Comparison of ENCODE assay signal across 19 mouse cellular contexts in the genomic region with DNA sequence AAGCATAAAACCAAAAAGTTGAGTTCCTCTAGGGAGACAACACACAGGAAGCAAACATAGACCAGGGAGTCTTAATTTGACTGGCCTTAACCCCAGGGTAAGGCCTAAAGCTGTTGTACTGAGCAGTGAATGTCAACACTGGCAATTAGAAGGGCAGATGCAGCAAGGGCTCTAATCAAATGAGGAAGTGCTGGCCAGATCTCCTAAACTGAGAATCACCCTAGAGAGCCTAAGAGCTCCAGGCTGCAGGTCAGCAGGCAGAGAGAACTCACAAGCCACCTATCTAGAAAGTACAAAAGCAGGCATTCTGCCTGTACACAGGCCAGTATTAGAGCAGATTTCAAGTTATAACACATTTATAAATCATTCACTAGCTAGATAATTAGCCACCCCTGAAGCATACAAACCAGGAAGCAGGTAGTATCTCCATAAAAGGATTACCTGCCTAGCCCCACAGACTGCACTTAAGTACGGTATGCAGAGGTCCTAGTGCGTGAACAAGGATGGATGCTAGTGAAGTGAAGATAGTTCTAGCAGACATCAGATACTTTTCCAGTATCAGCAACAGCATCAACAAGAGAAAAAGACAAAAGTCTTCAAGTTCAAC.
DNase-seq lines count a peak whose midpoint lies in the region; ATAC-seq and TF ChIP-seq lines count a peak whose summit lies in the region.
"Had no signal": no experiment of that assay in that cellular context is flagged by ENCODE, and none has a peak within 500 bp of the region (broad histone marks: within the 10 kb centered on the region; RNA-seq: fewer than 3 reads in every experiment).

No protein-coding gene starts in this region.

- H3K4me3 ChIP-seq in forebrain, embryonic 13.5 days, result no peak overlapping the region
- H3K4me3 ChIP-seq in forebrain, postnatal 0 days (ENCODE audit: low read depth, low read length), result no peak overlapping the region
- peak overlapping the region; percentile 65 for H3K4me3 ChIP-seq in testis, adult 2 months (ENCODE audit: control insufficient read depth, low read depth, low read length)
- H3K4me3 ChIP-seq in intestine, embryonic 15.5 days (replicated peaks), result no peak overlapping the region
- H3K4me3 ChIP-seq: heart, embryonic 13.5 days; hindbrain, embryonic 10.5 days; layer of hippocampus, adult 2 months had no signal

- H3K4me2 ChIP-seq in forebrain, embryonic 13.5 days, result no peak overlapping the region
- H3K4me2 ChIP-seq in forebrain, postnatal 0 days (ENCODE audit: low read depth), result no peak overlapping the region
- no peak overlapping the region for H3K4me2 ChIP-seq in intestine, embryonic 15.5 days (replicated peaks)
- H3K4me2 ChIP-seq: heart, embryonic 13.5 days had no signal

- H3K9me3 ChIP-seq in forebrain, embryonic 13.5 days (replicated peaks), result no peaks in the 10 kb centered on the region
- no peaks in the 10 kb centered on the region for H3K9me3 ChIP-seq in forebrain, postnatal 0 days (ENCODE audit: low read length)
- no peaks in the 10 kb centered on the region for H3K9me3 ChIP-seq in intestine, embryonic 15.5 days
- H3K9me3 ChIP-seq: G1E; heart, embryonic 13.5 days; hindbrain, embryonic 10.5 days had no signal

- H3K36me3 ChIP-seq in forebrain, embryonic 13.5 days (ENCODE audit: poor library complexity, severe bottlenecking), result no peaks in the 10 kb centered on the region
- H3K36me3 ChIP-seq in forebrain, postnatal 0 days (ENCODE audit: insufficient read depth), result no peaks in the 10 kb centered on the region
- H3K36me3 ChIP-seq in testis, adult 2 months (ENCODE audit: control insufficient read depth, insufficient read depth, low read length), result no peaks in the 10 kb centered on the region
- no peaks in the 10 kb centered on the region for H3K36me3 ChIP-seq in intestine, embryonic 15.5 days
- H3K36me3 ChIP-seq: G1E; heart, embryonic 13.5 days; hindbrain, embryonic 10.5 days had no signal

- H3K27me3 ChIP-seq in forebrain, embryonic 13.5 days, result no peaks in the 10 kb centered on the region
- no peaks in the 10 kb centered on the region for H3K27me3 ChIP-seq in forebrain, postnatal 0 days (ENCODE audit: insufficient read depth, low read length)
- no peaks in the 10 kb centered on the region for H3K27me3 ChIP-seq in testis, adult 2 months (ENCODE audit: control insufficient read depth, insufficient read depth, low read length)
- no peaks in the 10 kb centered on the region for H3K27me3 ChIP-seq in intestine, embryonic 15.5 days (replicated peaks)
- H3K27me3 ChIP-seq: heart, embryonic 13.5 days had no signal

- no peak for DNase-seq in forebrain, postnatal 0 days
- no peak for DNase-seq in testis, postnatal 10 days (ENCODE audit: low spot score)
- DNase-seq in ovary, postnatal 14 days (ENCODE audit: low spot score), result no peak
- no peak for DNase-seq in layer of hippocampus, adult 9-10 months (ENCODE audit: low spot score)
- no peak for DNase-seq in left cerebral cortex, postnatal 25 days (ENCODE audit: low spot score in 2 of 2)
- DNase-seq: adrenal gland, postnatal 25 days; cerebellum, postnatal 25 days; gastrocnemius, postnatal 36 days; kidney, adult 9 months; lung, adult 18-20 months; right cerebral cortex, adult 18-20 months had no signal

- H3K4me1 ChIP-seq in forebrain, embryonic 13.5 days, result peaks cover 6% of the 10 kb centered on the region; the same call in 1 of the 2 replicates
- H3K4me1 ChIP-seq in forebrain, postnatal 0 days (ENCODE audit: insufficient read depth), result no peaks in the 10 kb centered on the region
- no peaks in the 10 kb centered on the region for H3K4me1 ChIP-seq in testis, adult 2 months (ENCODE audit: control insufficient read depth, insufficient read depth, low read length)
- H3K4me1 ChIP-seq in intestine, embryonic 15.5 days (replicated peaks), result 0 out of 2 replicates have a peak, but pooled peaks cover 2% of the 10 kb centered on the region

- no peak for TF ChIP-seq POLR2A in testis, adult 2 months (IDR thresholded peaks at IDR 0.05; ENCODE audit: control insufficient read depth, low read depth, low read length)

- TF ChIP-seq CTCF in forebrain, postnatal 0 days (IDR thresholded peaks at IDR 0.05; ENCODE audit: low read depth), result no peak
- TF ChIP-seq CTCF in testis, adult 2 months (IDR thresholded peaks at IDR 0.05; ENCODE audit: control insufficient read depth, insufficient read depth, insufficient replicate concordance, low read depth, low read length), result no peak

- ATAC-seq in forebrain, embryonic 13.5 days, result no peak
- ATAC-seq in forebrain, postnatal 0 days, result no peak
- ATAC-seq in intestine, embryonic 15.5 days, result peak; percentile 90

- 0 out of 2 replicates have a peak overlapping the region, but pooled peaks have one; percentile 21 for H3K27ac ChIP-seq in forebrain, embryonic 13.5 days
- H3K27ac ChIP-seq in forebrain, postnatal 0 days (ENCODE audit: low read depth, low read length), result no peak overlapping the region
- no peak overlapping the region for H3K27ac ChIP-seq in testis, adult 2 months (ENCODE audit: control insufficient read depth, insufficient read depth, low read depth, low read length)
- no peak overlapping the region for H3K27ac ChIP-seq in intestine, embryonic 15.5 days
- H3K27ac ChIP-seq: heart, embryonic 13.5 days; hindbrain, embryonic 10.5 days; layer of hippocampus, adult 2 months; macrophage had no signal

- intact Hi-C loops in left cerebral cortex, postnatal 25 days (cut with DNase I), result no loop called here

- no peak overlapping the region for H3K9ac ChIP-seq in forebrain, embryonic 13.5 days
- H3K9ac ChIP-seq in forebrain, postnatal 0 days, result no peak overlapping the region
- H3K9ac ChIP-seq in intestine, embryonic 15.5 days, result no peak overlapping the region
- H3K9ac ChIP-seq: heart, embryonic 13.5 days had no signal

- WGBS in forebrain, embryonic 13.5 days, result 93% methylated on average over 2 of the region's 2 CpGs
- 95% methylated on average over 2 of the region's 2 CpGs for WGBS in forebrain, postnatal 0 days
- 69% methylated on average over 2 of the region's 2 CpGs for WGBS in intestine, embryonic 15.5 days
